Mouse (Mus musculus) frontal cortex, postnatal 10 days (tissue): Measurements from ENCODE around the gene Afm.

Source experiments
- DNase-seq, 2 experiments: peaks; one replicate each; pipeline ENCODE4 v3.0.0; 2022; ENCODE audit warnings: low spot score in 2 of 2, mixed read lengths in 1 of 2

The Afm gene

DNA sequence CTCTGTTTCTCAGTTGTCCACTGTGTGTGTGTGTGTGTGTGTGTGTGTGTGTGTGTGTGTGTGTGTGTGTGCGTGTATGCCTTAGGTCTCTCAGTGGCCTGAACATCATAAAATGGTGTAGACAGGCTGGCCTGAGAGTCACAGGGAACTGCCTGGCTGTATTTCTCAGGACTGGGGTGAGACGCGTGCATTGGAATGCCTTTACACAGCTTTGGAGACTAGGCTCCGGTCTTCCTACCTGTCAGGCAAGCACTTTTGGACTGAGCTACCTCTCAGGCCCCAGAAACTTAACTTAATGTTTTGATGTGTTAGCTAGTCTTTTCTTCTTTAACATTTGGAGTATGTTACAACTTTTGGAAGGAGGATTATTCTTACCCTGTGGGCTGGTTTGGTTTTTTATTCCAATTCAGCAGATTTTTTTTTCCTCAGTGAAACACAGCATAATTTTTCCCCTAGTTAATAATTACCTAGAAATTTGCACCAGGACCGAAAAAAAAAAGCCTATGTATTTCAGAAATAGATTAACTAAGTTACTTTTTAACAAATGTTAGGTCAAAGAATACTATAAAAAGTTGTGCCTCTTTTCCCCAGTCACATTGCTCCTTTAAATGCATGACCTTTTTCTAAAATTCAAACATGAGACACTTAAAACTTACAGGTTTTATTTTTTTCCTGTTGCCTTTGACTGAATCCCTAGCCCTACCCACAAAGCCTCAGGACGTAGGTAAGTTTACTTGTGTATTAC, at the start of gene Afm:
Afm (plus strand) TSS at position 577 of the 745 bp plus-strand sequence.
- no peak for DNase-seq

DNA sequence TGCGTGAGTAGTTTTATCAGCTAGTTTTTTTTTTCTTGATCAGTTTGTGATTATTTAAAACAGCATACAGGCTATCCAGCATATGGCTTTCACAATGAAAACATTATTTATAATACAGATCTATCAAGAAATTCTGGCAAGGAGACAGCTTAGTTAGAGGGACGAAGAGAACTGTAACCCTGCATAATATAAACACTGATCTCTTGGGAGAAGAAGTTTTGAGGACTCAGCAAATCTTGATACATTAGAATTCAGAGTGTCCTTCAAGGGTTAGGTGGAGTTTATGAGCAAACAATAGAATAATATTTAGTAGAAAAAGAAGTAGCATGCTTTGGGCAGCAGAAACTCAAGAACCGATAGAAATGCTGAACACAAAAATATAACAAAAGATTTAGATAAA, 47.9 kb upstream of the Afm start:
- DNase-seq = no peak

DNA sequence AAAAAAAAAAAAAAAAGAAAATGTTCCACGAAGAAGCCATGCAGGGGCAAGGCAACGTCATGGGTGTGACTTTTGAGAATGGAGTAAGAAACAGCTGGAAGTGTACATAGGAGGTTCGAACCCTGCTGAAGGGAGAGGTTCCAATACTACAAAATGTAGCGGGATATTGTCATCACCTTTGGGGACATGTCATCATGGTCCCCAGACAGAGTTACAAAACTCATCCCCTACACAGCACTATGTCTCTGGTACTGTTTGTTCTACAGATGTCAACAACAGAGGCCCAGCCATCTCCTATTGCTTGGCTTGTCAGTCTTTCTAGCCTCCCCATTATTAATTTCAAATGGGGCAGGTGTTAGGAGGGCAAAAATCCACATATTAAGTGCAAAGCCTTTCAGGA, 44.8 kb upstream of the Afm start:
- DNase-seq = no peak

DNA sequence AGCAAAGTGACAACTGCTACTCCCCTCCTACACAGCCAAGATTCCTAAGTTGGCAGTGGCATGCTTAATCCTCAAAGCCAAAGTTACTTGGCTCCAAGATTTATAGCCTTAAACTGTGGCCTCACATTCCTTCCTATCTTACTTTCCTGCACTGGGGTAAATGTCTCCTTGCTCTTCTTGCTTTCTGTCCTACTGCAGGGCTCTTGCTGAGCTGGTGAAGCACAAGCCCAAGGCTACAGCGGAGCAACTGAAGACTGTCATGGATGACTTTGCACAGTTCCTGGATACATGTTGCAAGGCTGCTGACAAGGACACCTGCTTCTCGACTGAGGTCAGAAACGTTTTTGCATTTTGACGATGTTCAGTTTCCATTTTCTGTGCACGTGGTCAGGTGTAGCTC, 44.4 kb upstream of the Afm start:
- DNase-seq = no peak

DNA sequence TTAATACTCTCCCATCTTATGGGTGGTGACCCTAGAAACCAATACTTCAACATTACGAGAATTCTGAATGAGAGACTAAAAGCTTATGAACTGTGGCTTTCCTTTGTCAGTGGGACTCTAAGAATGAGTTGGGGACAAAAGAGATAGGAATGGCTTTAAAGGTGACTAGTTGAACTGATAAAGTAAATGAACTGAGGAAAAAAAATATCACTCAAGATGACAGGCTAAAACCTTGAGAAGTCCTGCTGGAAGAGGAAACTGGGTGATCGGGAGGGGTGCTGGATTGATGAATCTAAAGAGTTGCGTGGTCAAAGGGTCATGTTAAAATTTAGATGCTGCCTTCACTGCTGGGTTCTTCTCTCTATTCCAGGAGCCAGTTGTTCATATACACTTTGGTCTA, 42.0 kb upstream of the Afm start:
- no peak for DNase-seq

DNA sequence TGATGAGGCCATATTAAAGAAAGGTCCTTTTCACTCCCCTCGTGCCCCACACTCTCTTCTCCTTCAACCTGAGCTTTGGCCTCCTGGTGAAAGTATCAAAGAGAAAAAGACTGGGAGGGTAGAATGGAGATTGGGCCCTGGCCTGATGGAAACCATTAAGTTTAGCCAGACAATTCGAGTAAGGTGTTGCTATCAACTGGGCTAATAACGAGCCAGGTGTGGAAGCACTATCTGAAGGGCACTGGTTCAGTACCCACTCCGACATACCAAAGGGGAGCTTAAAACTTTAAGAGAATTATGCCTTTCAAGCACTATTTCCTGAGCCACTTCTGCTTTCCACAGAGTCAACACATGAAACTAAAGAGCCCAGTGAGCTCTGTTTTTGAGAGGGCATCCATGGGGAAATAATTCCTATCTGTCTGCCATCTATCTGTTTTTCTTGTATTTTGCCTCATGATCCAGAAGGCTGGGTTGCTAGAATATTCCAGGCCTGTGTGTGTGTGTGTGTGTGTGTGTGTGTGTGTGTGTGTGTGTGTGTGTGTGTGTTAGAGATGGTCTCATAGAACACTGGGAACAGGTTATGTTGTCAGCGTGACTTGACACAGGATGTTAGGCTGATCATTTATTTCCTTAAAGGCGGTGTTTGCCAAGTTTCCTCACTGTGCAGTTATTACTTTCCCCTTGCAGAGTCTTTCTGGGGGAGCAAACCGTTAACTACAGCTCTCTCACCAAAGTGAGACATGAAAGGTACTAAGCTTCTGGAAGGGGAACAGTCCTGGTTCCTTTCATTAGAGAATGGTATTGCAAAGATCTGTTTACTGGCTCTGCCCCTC, 41.2 kb upstream of the Afm start:
- DNase-seq = no peak

DNA sequence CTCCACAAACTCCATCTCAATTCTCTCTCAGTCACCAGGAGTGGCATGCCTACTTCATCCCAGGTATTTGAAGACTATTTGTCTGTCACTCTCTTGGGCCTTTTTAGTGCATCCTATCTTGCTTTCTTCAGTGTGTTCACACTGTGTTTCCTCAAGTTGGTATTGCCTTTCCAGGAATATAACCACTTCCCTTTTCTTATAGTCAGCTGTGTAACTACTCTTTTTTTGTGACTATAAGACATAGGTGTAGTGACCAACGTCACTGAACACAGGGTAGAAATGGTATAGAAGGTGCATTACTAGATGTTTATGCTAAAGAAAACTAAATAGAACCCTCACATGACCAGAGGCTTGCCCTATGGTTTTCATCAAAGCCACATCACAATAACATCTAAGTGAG, 39.8 kb upstream of the Afm start:
- DNase-seq = no peak

DNA sequence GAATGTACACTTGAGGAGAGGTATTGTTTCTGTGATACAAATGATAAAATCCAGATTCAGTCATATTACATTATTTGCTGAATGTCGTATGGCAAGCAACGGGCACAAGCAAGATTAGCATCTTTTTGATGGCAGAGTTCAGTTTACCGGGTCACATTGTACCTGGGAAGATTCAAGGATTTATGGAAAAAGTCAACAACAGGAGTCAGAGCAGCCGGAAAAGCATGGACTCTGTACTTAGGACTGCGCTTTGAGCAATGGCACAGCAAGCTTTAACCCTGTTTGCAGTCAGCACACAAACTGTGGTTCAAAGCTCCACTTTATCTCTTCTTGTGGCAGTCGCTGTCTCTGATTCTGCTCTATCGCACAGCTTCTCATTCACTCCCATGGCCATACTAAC, 33.1 kb upstream of the Afm start:
- no peak for DNase-seq

DNA sequence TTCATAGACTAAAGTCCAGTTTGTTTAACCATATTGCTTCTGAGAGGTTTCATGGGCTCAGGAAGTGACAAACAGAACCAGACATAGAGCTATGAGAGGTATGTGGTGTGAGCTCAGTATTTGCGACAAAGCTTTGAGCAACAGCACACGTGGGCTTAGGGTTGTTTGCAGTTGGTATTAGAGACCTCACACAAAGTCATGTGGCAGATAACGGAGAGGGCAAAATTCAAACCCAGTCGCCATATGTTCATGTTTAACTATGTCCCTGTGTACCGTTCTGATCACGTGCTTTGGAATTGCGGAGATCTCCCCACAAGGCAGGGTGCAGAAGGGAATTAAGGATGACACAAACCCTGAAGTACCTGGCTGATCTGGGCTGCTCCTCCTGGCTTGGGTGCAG, 30.4 kb upstream of the Afm start:
- DNase-seq = no peak

DNA sequence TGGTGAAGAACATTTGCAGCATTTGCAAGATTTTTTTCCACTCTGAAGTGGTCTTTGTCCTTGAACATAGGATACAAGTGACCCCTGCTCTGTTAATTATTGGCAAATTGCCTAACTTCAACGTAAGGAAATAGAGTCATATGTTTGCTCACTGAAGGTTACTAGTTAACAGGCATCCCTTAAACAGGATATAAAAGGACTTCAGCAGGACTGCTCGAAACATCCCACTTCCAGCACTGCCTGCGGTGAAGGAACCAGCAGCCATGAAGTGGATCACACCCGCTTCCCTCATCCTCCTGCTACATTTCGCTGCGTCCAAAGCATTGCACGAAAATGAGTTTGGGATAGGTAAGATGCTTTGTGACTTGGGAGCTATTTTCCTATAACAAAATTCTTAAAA, 28.2 kb upstream of the Afm start, which contains the start of gene Afp:
Afp (plus strand) TSS at position 220 of the 400 bp plus-strand sequence.
- DNase-seq = no peak

DNA sequence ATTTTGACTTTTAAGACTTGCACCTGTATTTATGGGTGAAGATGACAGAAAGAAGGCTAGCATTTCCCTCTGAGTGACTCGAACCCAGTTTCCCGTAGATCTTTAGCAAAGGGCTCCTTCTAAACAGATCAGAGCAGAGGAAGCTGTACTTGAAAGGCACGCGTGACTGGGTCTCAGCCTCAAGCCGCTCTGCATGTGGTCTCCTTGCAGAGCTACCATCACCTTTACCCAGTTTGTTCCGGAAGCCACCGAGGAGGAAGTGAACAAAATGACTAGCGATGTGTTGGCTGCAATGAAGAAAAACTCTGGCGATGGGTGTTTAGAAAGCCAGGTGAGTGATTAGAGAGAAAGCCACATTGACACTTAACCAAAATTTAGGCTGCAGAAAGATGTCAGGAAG, 26.3 kb upstream of the Afm start:
- no peak for DNase-seq

DNA sequence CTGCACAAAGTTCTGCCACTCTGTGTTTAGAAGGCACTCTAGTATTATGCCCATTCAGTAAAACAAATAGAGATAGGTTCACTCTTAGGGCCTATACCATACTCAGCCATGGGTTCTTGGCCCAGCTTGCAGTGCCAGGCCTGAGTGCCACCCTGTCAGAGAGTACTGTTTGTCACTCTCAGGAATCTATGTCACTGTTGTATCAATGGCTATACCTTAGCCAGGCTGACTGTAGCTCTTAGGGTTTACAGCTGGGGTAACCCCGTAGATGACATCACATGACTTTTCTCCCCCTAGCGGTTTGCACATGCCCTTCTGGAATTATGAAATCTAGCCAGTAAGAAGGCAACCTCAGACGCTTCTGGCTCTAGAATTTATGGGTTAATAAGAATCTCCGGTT, 24.4 kb upstream of the Afm start:
- no peak for DNase-seq

DNA sequence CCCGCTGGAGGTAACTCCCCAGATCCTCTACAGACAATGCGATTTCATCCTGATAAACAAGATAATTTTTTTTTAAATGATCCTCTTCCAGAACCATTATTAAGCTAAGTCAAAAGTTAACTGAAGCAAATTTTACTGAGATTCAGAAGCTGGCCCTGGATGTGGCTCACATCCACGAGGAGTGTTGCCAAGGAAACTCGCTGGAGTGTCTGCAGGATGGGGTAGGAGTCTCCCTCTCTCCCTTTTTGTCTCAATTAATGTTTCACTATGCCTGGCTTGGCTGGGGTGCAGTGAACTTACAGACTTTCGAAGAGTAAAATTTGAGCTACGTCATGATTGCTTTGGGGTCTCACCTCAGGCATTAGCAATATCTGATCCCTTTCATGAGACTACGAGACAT, 19.2 kb upstream of the Afm start:
- DNase-seq = no peak

DNA sequence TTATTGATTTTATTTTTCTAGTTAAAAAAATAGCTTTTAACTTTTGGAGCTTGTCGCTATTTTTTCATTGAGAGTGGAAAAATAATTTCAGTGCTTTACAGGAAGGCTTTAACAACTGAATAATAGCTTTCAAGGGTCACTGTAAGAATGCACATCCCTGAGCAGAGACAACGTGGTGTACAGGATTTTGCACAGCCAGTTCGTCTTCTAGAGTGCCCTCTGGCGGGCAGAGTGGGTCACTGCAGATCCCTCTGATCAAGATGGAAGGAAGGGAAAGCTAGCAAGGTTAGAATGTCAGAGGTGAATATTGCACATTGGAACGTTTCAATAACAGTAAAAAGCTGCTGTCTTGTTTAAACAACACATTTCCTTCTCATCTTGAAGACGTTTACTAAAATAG, 18.0 kb upstream of the Afm start:
- peak; percentile 13 to 65 for DNase-seq

DNA sequence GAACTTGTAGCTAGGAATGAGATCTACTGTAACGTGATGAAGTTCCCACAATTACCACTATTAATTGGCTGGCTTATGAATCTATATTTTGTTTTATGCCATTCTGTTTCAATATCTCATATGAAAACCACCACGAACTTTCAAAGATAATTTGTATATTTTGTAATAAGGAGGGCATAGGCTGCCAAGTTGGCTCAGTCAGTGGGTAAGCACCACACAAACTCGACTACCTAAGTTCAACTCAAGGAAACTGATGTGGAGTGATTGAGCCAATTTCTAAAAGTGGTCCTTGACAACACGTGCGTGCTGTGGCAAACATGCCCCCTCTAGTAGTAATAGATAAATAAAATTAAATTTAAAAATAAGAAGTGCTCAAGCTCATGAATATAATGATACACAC, 17.0 kb upstream of the Afm start:
- DNase-seq = no peak

DNA sequence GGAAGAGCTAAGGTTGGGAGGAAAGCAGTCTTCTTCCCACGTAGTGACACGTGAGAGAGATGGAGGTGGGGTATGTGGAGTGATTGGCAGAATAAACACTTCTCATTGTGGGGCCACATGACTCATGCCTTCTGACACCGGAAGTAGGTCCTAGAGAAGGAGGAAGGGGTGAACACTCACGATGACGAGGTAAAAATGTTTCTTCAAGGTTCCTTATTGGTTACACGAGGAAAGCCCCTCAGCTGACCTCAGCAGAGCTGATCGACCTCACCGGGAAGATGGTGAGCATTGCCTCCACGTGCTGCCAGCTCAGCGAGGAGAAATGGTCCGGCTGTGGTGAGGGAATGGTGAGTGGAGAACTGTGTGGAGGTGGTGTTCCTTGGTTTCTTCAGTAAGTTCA, 14.0 kb upstream of the Afm start:
- no peak for DNase-seq

DNA sequence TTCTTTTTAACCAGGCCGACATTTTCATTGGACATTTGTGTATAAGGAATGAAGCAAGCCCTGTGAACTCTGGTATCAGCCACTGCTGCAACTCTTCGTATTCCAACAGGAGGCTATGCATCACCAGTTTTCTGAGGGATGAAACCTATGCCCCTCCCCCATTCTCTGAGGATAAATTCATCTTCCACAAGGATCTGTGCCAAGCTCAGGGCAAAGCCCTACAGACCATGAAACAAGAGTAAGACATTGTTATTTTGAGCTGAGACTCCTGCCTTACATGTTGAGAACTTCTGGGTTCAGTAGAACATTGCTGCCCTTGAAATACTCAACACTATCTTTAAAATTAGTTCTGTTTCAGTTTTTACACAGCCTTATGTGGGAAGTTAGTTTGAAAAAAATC, 12.2 kb upstream of the Afm start:
- DNase-seq = no peak

DNA sequence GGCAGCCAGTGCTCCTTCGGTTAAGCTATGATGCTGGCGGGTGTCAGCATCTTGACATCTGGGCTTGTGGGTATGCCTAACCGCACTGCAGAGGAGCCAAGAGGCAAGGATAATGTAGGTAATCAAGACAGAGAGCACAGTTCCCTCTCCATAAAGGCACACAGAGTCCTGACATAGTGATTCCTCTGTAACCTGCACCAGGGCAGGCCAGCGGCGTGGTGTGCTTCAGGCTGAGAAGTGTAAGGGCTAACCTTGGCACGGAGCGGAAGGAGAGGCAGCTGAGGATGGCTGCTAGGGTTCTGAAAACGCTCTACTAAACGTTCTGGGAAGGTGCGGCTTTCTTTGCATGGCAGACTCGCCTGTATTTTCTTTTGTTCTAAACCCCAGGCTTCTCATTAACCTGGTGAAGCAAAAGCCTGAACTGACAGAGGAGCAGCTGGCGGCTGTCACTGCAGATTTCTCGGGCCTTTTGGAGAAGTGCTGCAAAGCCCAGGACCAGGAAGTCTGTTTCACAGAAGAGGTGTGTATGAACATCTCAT, 11.3 kb upstream of the Afm start:
- no peak for DNase-seq

DNA sequence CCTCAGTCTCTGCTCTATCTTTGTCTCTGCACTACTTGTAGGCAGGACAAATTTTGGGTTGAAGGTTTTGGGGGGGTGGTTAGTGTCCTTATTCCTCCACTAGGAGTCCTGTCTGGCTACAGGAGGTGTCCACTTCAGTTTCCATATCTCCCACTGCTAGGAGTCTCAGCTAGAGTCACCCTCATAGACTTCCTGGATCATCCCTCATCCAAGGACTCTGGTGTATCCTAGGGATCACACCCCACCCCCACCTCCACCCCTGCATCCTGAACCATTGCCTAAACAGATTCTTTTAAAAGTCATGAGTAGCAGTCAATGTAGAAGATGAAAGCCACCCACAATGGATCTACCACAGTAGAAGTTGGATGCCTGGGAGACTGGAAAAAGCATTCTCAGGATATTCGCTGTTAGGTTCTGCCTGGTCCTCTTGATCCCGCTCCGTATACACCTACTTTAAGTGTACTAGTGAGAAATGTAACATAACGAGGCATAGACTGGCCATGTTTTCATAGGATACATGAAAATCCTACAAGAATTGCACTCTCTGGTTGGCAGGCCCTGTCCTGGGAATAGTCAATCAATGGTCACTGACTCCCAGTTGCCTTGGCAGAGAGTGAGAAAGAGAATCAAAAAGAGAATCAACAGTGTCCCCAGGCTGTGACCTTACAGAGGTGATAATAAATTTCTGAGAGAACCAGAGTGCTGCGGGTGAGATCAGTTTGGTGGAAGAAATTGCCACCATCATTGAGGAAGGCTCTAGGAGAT, 8.7 kb upstream of the Afm start:
- no peak for DNase-seq

DNA sequence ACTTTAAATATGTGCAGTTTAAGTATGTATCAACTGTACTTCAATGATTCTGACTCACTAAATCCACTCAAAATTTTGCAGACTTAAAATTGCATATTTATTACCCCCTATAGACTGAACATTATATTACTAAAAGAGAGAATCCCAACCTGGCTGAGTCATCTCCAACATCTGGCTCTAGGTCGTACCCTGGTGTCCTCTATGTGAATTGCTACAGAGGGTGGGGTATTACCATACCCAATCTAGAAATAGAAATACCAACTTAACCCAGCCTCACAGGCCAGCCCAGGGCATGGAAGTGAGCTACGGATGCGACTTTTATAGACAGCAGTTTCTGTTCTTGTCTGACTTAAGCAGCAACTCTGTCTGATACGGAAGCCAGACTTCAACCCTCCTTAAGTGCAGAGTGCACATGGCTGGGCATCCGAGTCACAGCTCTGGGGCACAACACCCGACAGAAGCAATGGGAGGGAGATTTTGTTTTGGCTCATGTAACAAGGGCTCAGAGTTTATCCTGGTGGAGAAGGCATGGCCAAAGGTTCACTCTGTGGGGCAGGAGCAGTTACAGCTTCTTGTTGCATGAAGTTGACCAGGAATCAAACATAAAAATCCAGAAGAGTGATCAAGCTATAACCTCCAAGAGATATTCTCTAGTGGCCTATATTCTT, 6.3 kb upstream of the Afm start:
- DNase-seq = no peak

DNA sequence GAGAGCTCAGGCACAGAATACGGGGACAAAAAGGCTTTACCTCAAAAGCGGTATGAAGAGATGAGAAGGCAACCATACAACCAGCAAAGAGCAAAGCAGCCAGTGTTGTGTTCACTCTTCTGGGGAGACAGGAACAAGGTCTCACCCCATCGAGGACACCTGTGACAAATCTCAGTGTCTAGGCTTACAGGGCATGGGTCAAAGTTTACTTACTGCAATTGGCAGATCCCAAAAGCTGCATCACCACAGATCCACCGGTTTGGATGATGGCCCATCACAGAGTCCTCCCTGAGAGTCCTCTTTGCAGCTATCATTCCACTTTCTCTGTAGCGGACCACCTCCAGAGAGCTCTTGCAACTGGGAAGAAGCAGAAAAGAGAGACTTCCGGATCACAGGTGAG, 3.2 kb upstream of the Afm start:
- DNase-seq = no peak

DNA sequence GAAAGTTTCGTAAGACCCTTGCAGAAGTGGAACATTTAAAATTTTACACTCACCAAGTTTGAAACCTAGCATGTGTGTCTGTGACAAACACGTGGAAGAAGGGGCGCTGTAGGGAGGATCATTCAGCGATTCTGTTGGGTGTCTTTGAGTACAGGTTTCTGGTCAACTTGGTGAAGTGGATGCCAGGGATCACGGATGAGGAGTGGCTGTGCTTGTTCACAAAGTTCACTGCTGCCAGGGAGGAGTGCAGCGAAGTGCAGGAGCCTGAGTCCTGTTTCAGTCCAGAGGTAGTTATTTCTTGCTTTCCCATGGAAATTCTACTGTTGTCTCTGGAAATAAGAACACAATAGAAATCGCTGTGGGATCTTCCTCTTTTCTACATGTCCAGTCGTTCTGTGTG, 32.5 kb downstream of the Afm start:
- no peak for DNase-seq
